Mouse (Mus musculus) granulocyte monocyte progenitor cell, adult 5-6 weeks (primary cell): ENCODE measurements around the gene Gstt2. TPM values are rescaled to one million over a fixed set of nuclear protein-coding genes. Genes with fewer than 3 reads are reported as not detected.

Source experiments
- ATAC-seq: replicated peaks from 2 replicates; pipeline ENCODE4 v1.8.0; 2016; ENCODE audit warnings: mild to moderate bottlenecking, moderate TSS enrichment, inconsistent platforms; ENCODE audit not compliant: poor library complexity, severe bottlenecking
- total RNA-seq, 2 experiments: library from RNA; stranded (forward) in 1 of 2; stranded (reverse) in 1 of 2; fragments of 200-712, 200-1000 nt in 1 of 2; fragments of >200 nt in 1 of 2; fragmentation: Nextera tagmentation in 1 of 2; gene quantifications; 2 replicates each; pipeline ENCODE4 v1.2.3; 2014 to 2017

Gstt2 gene
- total RNA-seq, 2 experiments from 2014 or later = 18.0 to 31.1 TPM

GRCm38 (mm10) chr10:75829529-75830274 lies 7.5 kb downstream of the Gstt2 start:
- ATAC-seq = no peak

GRCm38 (mm10) chr10:75828500-75828931 lies 8.7 kb downstream of the Gstt2 start:
- peak; percentile 75 for ATAC-seq

GRCm38 (mm10) chr10:75827668-75828360 lies 9.4 kb downstream of the Gstt2 start:
- ATAC-seq = 0 out of 2 replicates have a peak, but pooled peaks have one; percentile 6

GRCm38 (mm10) chr10:75824530-75824929 lies 12.7 kb downstream of the Gstt2 start:
- no peak for ATAC-seq

GRCm38 (mm10) chr10:75823782-75824181 lies 13.4 kb downstream of the Gstt2 start:
- no peak for ATAC-seq

GRCm38 (mm10) chr10:75822443-75822842 lies 14.8 kb downstream of the Gstt2 start, which contains the start of gene Gstt4:
TSS of gene Gstt4 (minus strand) at chr10:75822543.
- no peak for ATAC-seq

GRCm38 (mm10) chr10:75819882-75820281 lies 17.3 kb downstream of the Gstt2 start:
- ATAC-seq = no peak

- ATAC-seq = no peak
These were observed 18.6 kb downstream of the Gstt2 start for GRCm38 (mm10) chr10:75818641-75819040.

- no peak for ATAC-seq
These were observed 33.0 kb downstream of the Gstt2 start for GRCm38 (mm10) chr10:75804217-75804616.

GRCm38 (mm10) chr10:75798176-75798696 lies 39.0 kb downstream of the Gstt2 start, which contains the start of gene Gstt1:
TSS of gene Gstt1 (minus strand) at chr10:75798584.
- ATAC-seq = peak; percentile 65

- peak; percentile 81 for ATAC-seq
These were observed 39.5 kb downstream of the Gstt2 start for GRCm38 (mm10) chr10:75797619-75798175.

GRCm38 (mm10) chr10:75796731-75797516 lies 40.3 kb downstream of the Gstt2 start:
- no peak for ATAC-seq

GRCm38 (mm10) chr10:75794880-75795279 lies 42.3 kb downstream of the Gstt2 start:
- 0 out of 2 replicates have a peak, but pooled peaks have one; percentile 5 for ATAC-seq

- peak; percentile 61 for ATAC-seq
These were observed 46.5 kb downstream of the Gstt2 start for GRCm38 (mm10) chr10:75790773-75791172.

- ATAC-seq = no peak
These were observed 47.4 kb downstream of the Gstt2 start for GRCm38 (mm10) chr10:75789841-75790240.

- no peak for ATAC-seq
These were observed 48.0 kb downstream of the Gstt2 start for GRCm38 (mm10) chr10:75789081-75789735.

GRCm38 (mm10) chr10:75788277-75788676 lies 48.9 kb downstream of the Gstt2 start:
- no peak for ATAC-seq

- no peak for ATAC-seq
These were observed 51.8 kb downstream of the Gstt2 start for GRCm38 (mm10) chr10:75785442-75785841.
